Mouse (Mus musculus): Measurements from ENCODE around the gene Srsf3. TPM values are rescaled to one million over a fixed set of nuclear protein-coding genes. Genes with fewer than 3 reads are reported as not detected.

The Srsf3 gene
- total RNA-seq, 2 experiments from 2014 or later = 32.6 to 42.1 TPM

DNA sequence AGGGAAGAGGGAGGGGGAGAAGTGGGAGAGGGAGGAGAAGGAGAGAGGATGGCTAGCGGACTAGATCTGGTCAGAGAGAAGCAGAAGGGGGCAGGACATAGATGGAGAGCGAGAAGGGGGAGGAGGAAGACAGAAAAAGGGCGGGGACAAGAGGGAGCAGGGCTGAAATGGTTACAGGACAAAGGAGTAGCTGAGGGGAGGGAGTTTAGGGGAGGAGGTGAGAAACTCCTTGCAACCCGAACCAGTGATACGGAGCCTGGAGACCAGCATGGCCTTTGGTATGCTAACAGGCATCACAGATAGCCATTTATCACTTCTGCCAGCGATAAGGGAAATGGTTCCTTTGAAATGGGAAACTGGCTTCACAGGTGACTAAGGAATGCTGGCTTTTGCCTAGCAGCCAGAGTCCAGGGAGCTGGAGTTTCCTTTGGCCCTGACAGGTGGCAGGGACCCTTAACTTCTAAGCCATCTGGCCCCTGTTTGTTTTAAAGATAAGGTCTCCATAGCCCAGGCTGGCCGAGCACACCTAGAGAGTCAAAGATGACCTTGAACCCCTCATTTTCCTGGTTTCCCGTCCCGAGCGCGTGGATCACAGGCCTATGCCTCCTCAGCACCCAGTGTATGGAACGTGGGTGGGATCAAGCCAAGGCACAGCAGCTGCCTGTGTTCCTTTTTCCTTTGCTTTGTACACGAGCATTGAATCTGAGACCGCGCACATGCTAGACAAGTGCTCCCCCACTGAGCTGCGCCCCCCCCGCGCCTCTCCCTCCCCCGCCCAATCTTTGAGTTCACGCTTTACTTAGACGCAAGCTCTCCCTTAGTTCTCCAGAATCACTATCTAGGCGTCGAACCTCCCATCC, 48.6 kb downstream of the Srsf3 start:
- intact Hi-C loops (cut with DNase I) = no loop called here
- no peak for DNase-seq

DNA sequence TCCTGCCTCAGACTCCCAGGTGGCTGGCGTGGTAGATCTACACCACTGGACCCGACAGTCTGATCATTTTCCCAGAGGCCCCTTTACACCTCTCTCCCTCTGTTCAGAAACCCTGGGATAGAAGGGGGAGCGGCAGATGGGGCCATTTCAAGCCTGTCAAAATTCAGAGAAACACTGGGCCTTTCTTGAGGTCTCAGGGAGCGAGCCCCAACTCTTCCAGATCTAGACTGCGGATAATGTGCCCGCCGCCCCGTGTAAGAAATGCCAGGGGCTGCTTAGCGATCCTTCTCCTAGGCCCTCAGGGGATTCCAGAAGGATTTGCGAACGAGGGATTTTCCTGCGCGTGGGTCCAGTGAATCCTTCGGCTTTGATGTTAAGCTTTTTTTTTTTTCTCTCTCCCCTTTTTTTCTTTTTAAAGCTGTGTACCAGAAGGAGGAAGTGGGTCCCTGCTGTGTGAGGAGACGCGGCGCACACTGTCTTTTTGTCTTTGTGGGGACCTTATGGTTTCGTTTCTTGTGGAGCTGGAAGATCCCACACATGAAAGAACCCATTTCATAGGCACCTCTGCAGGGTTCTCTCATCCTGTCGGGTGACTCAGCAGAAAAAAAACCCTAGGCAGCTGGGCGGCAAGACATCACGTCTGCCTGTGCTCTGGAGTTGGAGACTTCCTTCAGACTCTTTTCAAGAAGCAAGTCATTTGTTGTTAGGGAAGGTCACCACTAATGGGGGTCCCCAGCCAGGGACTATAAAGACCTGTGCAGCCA, 49.4 kb downstream of the Srsf3 start:
- intact Hi-C loops (cut with DNase I) = no loop called here
- no peak for DNase-seq

DNA sequence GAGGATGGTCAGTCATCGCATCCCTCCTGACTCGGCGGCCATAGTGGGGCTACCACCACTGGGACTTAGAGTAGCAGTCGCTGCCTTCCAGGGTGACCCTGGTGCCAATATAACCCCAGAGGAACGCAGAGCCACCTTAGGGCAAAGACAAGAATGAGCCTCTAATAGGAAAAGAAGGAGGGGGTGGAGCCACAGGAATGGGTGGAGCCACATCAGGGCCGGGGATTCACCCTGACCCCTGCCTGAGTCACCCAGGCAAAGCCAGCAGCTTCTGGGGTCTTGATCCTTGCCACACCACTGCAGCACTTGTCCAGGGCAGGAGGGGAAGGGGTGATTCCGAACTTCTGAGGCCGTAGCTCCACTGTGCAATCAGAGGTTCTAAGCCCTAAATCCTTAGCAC, 51.2 kb downstream of the Srsf3 start:
- no peak for DNase-seq
- intact Hi-C loops (cut with DNase I) = no loop called here

DNA sequence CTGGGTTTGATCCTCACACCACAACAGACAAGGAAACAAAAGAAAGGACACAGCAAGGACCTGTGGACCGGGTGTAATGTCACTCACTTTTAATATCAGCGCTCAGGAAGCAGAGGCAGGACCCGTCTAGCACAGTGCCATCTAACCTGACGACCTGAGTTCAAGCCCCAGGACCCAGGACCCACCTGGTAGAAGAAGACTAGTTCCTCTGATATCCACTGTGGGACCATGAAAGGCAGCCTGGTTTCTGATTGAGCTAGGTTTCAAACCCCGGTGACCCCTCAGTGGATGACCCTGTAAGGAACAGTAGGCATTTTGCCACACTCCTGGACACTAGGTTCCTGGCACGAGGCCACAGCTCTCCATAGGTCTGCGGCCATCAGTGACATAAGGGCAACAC, 52.2 kb downstream of the Srsf3 start:
- intact Hi-C loops (cut with DNase I) = no loop called here
- DNase-seq = no peak

DNA sequence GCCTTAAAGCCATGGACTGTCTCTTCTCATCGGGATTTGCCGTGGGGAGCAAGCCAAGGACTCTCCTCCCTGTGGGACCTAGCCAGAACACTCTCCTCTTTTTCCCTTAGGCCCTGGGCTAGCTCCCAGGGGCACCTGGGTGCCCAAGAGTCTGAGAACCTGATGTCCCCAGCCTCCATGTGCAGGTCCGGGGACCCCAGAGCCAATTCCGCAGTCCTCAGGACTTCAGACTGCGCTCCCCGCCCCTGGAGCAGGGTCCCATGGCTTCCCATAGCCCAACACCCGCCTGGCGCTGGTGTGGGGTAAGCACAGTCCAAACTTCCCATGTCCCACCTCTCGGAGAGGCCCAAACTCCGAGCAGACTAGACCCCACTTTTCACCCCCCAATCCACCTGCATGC, 52.8 kb downstream of the Srsf3 start:
- intact Hi-C loops (cut with DNase I) = no loop called here
- DNase-seq = peak in 1 of 2 experiments; percentile 5

DNA sequence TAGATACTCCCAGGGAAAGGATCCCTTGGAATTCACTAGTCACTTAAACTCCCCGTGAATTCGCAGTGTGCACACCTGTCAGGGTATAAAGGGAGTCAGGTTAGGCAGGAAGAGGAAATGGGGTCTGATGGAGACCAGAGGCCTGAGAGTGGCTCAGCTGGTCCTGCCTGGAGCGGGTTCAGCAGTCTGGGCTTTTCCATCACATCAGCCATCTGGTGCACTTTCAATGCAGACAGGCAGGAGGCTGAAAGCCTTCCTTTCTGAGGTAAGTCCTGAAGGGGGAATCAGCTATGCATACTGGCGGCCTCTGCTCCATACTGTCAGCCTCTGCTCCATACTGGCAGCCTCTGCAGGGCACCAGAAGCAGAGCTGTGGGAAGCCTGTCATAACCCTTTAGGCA, 54.5 kb downstream of the Srsf3 start:
- peak in 1 of 2 experiments; percentile 5 for DNase-seq
- intact Hi-C loops (cut with DNase I) = no loop called here

DNA sequence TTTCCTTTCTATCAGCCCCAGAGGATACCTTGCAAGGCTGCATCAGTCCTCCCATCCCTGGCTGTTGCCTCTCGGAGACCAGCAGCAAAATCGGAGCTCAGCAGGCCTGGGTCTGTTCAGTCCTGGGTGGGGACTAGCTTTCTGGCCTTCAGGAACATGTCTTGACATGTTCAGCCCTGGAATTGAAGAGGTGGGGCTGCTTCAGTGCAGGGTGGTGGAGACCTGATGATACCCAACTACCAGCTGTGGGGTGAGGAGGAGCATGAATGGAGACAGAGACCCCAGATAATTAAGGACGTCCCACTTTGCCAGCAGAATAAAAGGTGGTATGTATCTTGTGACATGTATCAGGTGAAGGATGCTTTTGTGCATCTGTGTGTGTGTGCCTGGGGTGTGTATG, 58.3 kb downstream of the Srsf3 start, which contains the start of gene Cdkn1a:
Gene Cdkn1a (plus strand): TSS at position 201 of the 400 bp plus-strand sequence.
- intact Hi-C loops (cut with DNase I) = no loop called here
- peak in 1 of 2 experiments; percentile 6 for DNase-seq

DNA sequence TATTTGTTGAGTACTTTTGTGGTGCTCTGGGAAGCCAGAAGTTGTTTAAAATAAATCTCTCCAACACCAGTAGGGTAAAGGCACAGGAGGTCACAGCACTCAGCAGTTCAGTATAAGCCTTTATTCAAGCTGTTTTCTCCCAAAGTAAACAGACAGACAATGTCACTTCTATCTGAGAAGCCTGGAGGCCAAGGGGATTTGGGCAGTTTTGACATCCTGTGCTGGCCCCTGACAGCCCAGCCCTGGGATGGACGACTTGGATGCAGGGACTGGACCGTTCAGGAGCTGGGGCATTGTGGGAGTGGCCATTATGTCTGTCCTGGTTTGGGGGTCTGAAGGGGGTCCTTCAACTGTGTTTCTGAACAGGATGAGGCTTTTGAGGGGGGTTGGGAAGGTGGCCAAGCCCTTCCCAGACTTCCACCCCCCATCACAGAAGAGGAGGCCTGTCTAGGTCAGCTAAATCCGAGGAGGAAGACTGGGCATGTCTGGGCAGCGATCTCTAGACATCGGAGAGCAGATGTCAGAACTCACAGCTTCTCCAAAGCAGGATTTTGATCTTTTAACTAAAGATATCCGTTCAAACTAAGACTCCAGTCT, 59.0 kb downstream of the Srsf3 start:
- peak in 1 of 2 experiments; percentile 9 for DNase-seq
- intact Hi-C loops (cut with DNase I) = no loop called here

DNA sequence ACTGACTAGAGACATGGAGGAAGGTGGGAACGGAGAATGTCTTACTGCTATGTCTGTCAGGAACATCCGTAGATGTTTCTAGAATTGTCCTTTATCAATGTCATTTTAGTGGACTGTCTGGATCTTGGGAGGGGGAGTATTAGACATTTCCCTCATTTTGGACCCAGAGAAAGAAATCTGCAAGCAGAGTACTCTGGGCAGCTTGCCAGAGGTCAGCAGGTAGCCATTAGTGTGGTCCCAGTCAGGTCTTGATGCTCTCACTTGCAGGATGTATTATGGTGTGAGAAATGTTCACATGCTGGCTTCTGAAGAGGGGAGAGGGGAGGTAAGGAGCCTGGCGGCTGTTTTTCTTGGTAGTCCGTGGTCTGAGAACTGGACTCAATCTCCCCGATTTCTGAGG, 60.1 kb downstream of the Srsf3 start:
- intact Hi-C loops (cut with DNase I) = no loop called here

More for the DNA sequence above, 60.1 kb downstream of the Srsf3 start:
- DNase-seq = peak in 1 of 2 experiments; percentile 4

Other genes with a start within 250 kb of the Srsf3 start
- gene Brpf3, start 231.5 kb upstream of the Srsf3 start, total RNA-seq (2021) = 10 to 100 TPM; 12.5 to 20.2 TPM
- gene Pnpla1, start 174.2 kb upstream of the Srsf3 start, total RNA-seq (2021) = not detected
- not detected for gene 4930539E08Rik, start 117.3 kb upstream of the Srsf3 start, total RNA-seq (2021)
- not detected for gene Pxt1, start 88.8 kb upstream of the Srsf3 start, total RNA-seq (2021)
- gene Kctd20, start 80.7 kb upstream of the Srsf3 start, total RNA-seq (2021) = 10 to 100 TPM; 32.2 to 36.7 TPM
- gene Stk38, start 24.6 kb upstream of the Srsf3 start, total RNA-seq (2021) = 10 to 100 TPM; 23.0 to 26.1 TPM
- 10 to 100 TPM; 17.6 to 27.2 TPM for gene Cdkn1a, start 58.3 kb downstream of the Srsf3 start, total RNA-seq (2021)
- gene Rab44, start 81.5 kb downstream of the Srsf3 start, total RNA-seq (2021) = under 1 TPM; 0.44 to 0.59 TPM
- gene Cpne5, start 205.5 kb downstream of the Srsf3 start, total RNA-seq (2021) = not detected
- 1 to 10 TPM; 5.9 to 6.0 TPM for gene Ppil1, start 231.6 kb downstream of the Srsf3 start, total RNA-seq (2021)
- 100 to 1,000 TPM; 104 to 106 TPM for gene BC004004, start 236.2 kb downstream of the Srsf3 start, total RNA-seq (2021)